Mouse (Mus musculus) embryonic facial prominence, embryonic 11.5 days (tissue): Measurements from ENCODE around the gene Ntf5. TPM values are rescaled to one million over a fixed set of nuclear protein-coding genes. Genes with fewer than 3 reads are reported as not detected.

Experiments used
- ATAC-seq: fragments of 200-750 bp; cut with Nextera tagmentation; replicated peaks from 2 replicates; pipeline ENCODE4 v1.8.0; 2017; ENCODE audit warnings: low read depth; ENCODE audit not compliant: insufficient number of reproducible peaks, low FRiP score, low TSS enrichment
- DNase-seq: peaks from one replicate; pipeline ENCODE4 v3.0.0-alpha.2; 2015; ENCODE audit warnings: low spot score
- H3K27ac ChIP-seq: fragments of 300-500 bp; sonication (generic); replicated peaks from 2 replicates; pipeline ENCODE4 v1.5.1; 2014; ENCODE audit warnings: mild to moderate bottlenecking, low read depth, low read length, control low read depth
- H3K27me3 ChIP-seq: fragments of 300-500 bp; sonication (generic); 2 replicates; pipeline ENCODE4 v1.6.1; 2014; ENCODE audit warnings: mild to moderate bottlenecking, low read length, moderate library complexity, mixed read lengths; ENCODE audit not compliant: control insufficient read depth, insufficient read depth
- H3K36me3 ChIP-seq: fragments of 300-500 bp; sonication (generic); replicated peaks from 2 replicates; pipeline ENCODE4 v1.6.1; 2014; ENCODE audit warnings: low read depth, mild to moderate bottlenecking, low read length, moderate library complexity, mixed read lengths; ENCODE audit not compliant: control insufficient read depth, insufficient read depth
- H3K4me1 ChIP-seq: fragments of 300-500 bp; sonication (generic); 2 replicates; pipeline ENCODE4 v1.6.1; 2014; ENCODE audit warnings: low read length, mixed read lengths; ENCODE audit not compliant: control insufficient read depth, insufficient read depth
- H3K4me2 ChIP-seq: fragments of 300-500 bp; sonication (generic); 2 replicates; pipeline ENCODE4 v1.6.1; 2014; ENCODE audit warnings: low read depth, mild to moderate bottlenecking, control low read depth, low read length, moderate library complexity
- H3K4me3 ChIP-seq: fragments of 300-500 bp; sonication (generic); 2 replicates; pipeline ENCODE4 v1.5.1; 2014; ENCODE audit warnings: low read depth, low read length, control low read depth
- H3K9ac ChIP-seq: fragments of 300-500 bp; sonication (generic); replicated peaks from 2 replicates; pipeline ENCODE4 v1.6.1; 2014; ENCODE audit warnings: mild to moderate bottlenecking, control low read depth, low read length
- H3K9me3 ChIP-seq: fragments of 300-500 bp; sonication (generic); replicated peaks from 2 replicates; pipeline ENCODE4 v1.6.1; 2016; ENCODE audit warnings: mild to moderate bottlenecking, low read length, inconsistent platforms, mixed read lengths; ENCODE audit not compliant: control insufficient read depth
- WGBS: fragments of 180-500 bp; shearing (Covaris S2); extraction: QIAGEN DNeasy Blood & Tissue Kit; methylation state at CpG from one replicate; pipeline ENCODE4 v1.1.7; 2014; 5-methylcytosine and 5-hydroxymethylcytosine counted together
- polyA plus RNA-seq: library from polyadenylated mRNA; unstranded; fragments of >200 nt; fragmentation: Nextera tagmentation; extraction: Ambion mirVana; gene quantifications from 2 replicates; pipeline ENCODE4 v1.2.1, GENCODE M21; 2014

Gene Ntf5
- polyA plus RNA-seq, 1 experiment from 2014 or later, result 5.1 TPM

DNA sequence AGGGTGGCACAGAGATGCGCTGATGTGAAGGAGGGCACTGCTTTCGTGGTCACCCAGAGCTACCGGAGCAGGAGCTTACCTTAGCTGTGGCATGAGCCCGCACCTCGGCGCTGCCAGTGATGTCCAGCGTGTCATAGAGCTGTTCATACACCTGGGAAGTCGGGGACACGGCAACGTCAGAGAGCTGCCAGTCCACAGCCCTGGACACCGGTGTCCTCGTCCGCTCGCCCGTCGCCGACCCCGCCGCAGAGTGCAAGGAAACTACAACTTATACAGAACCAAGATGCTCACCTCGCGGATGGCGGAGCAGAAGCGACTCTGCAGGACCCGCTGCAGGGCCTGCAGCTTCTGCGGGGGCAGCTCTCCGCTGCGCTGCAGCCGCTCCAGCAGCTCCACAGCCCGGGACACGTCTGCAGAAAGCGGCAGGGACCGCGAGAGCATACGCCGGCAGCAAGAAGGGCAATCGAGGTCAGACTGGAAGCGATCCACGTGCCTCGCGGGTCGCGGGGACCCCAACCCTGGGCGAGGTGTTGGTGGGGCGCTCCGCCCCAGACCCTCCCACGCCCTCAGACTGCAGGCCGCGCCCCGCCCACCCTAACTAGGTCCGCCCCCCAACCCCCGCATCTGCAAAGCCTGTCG lies 43.5 kb upstream of the Ntf5 start:
- Histone ChIP-seq H3K27me3 (peaks cover 29% of the 10 kb centered on the region), H3K9me3 (no peaks in the 10 kb centered on the region), H3K27ac (no peak overlapping the region), H3K36me3 (no peaks in the 10 kb centered on the region), H3K4me1 (peaks cover 12% of the 10 kb centered on the region; the same call in 1 of the 2 replicates), H3K9ac (peak overlapping the region; percentile 43), H3K4me3 (peak overlapping the region; percentile 46), H3K4me2 (peak overlapping the region; percentile 91)
- DNase-seq (no peak), ATAC-seq (no peak)
- WGBS, result 10% methylated on average over 50 of the region's 52 CpGs

DNA sequence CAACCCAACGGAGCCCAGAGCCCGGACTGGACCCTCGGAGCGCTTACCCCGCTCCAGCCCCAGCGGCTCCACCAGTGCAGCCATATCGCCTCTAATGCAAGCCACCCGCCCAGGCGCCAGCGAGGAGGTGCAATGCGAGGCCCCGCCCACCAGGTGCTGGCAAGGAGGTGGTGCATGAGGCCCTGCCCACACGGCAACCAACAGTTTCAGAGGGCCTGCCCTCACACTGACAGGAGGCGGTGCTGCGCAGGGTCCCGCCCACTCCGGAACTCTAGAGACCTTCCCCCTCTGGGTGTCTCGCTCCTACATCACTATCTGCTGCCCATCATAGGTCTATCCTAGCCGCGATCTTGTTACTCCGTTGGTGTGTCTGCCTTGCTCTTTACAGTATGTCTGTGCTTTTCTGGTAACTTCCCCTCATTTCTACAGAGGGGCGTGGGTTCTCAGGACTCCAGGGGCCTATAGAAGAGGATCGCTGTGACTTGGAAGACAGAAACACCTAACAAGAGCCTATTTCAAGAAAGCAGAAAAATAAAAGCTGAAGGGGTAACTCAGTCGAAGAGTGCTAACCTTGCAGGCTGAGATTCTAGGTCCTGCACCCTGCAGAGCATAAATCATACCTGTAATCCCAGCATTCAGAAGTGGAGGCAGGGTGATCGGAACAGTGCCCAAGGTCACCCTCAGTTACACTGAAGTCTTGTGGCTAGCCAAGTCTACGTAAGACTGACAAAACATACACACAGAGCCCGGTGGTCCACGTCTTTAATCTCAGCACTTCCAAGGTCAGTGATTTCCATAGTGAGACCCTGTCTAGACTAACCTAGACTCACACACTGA lies 42.8 kb upstream of the Ntf5 start, which contains the start of gene Lin7b:
Gene Lin7b (minus strand): TSS at position 109 of the 837 bp plus-strand sequence.
- Histone ChIP-seq H3K27me3 (peaks cover 24% of the 10 kb centered on the region), H3K9me3 (no peaks in the 10 kb centered on the region), H3K4me3 (peak within 1 kb of the TSS; percentile 46), H3K4me2 (peak within 1 kb of the TSS; percentile 91), H3K36me3 (no peaks in the 10 kb centered on the region), H3K4me1 (peaks cover 7% of the 10 kb centered on the region; the same call in 1 of the 2 replicates), H3K27ac (no peak within 1 kb of the TSS), H3K9ac (peak within 1 kb of the TSS; percentile 43)
- WGBS, result 13% methylated on average over 27 of the region's 28 CpGs
- ATAC-seq (peak; percentile 70), DNase-seq (peak; percentile 89)

DNA sequence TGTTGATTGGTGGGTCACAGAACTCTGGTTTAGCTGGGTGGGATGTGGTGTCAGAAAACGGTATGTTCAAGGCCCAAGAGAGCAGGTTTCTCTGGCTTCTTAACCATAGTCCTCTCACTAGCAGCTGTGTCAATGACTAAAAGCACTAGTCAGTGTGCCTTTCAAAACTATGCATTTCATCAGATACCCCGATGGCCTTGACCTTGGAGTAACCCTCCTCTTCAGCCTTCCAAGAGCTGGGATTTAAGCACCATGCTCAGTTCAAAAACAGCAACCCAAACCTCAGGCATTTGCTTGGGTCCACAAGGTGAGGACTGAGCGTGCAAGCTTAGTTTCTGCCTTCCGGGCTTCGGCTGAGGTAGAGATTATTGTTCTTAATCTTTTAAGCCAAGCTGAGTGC lies 41.1 kb upstream of the Ntf5 start:
- no peak overlapping the region for H3K27ac ChIP-seq
- DNase-seq, result no peak
- no peak overlapping the region for H3K4me3 ChIP-seq
- H3K4me2 ChIP-seq, result no peak overlapping the region
- no peak overlapping the region for H3K9ac ChIP-seq
- ATAC-seq, result no peak
- 75% methylated on average over 5 of the region's 5 CpGs for WGBS
- H3K9me3 ChIP-seq, result no peaks in the 10 kb centered on the region
- 0 out of 2 replicates have a peak, but pooled peaks cover 2% of the 10 kb centered on the region for H3K4me1 ChIP-seq
- H3K36me3 ChIP-seq, result peaks cover 5% of the 10 kb centered on the region
- H3K27me3 ChIP-seq, result peaks cover 19% of the 10 kb centered on the region

DNA sequence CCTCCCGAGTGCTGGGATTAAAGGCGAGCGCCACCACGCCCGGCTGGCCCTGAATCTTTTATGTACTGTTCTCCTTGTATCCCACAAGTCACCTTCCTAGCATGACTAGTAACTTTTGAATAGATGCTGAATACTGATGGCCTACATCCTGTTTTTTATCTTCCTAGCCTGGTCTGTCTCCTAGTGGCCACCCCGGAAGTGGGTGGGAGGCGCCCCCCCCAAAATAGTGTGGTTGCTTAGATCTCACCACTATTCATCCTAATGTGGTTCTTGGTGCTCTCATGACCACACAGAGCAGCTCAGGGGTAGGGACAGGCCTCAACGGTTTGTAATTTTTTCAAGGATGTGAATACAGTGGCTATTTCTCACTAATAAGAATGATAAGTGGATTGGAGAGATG lies 38.9 kb upstream of the Ntf5 start:
- no peak for ATAC-seq
- Histone ChIP-seq H3K4me3 (no peak overlapping the region), H3K4me1 (0 out of 2 replicates have a peak, but pooled peaks cover 2% of the 10 kb centered on the region), H3K4me2 (no peak overlapping the region), H3K9ac (no peak overlapping the region), H3K27ac (no peak overlapping the region), H3K27me3 (peaks cover 5% of the 10 kb centered on the region), H3K9me3 (no peaks in the 10 kb centered on the region), H3K36me3 (peaks cover 9% of the 10 kb centered on the region)
- DNase-seq, result no peak
- 96% methylated on average over 8 of the region's 8 CpGs for WGBS

DNA sequence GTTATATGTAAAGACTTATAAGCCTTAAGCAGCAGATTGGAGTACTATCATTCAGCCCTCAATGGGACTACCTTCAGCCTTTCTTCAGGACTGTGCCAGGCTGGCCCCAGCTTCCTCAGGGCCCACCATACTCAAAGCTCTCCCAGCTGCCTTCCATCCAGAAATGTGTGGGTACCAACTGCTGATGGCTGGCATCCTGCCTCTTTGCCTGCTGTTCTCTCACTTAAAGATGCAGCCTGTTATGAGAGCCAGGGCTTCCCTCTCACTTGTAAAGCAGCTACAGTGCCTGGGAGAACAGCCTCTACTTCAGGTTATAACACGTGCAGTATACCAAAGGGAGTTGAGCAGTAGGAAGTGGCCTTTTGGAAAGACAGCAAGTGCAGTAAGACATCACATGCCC lies 37.4 kb upstream of the Ntf5 start:
- Histone ChIP-seq H3K4me2 (no peak overlapping the region), H3K27me3 (no peaks in the 10 kb centered on the region), H3K9ac (no peak overlapping the region), H3K27ac (no peak overlapping the region), H3K9me3 (no peaks in the 10 kb centered on the region), H3K4me3 (no peak overlapping the region), H3K36me3 (peaks cover 20% of the 10 kb centered on the region), H3K4me1 (no peaks in the 10 kb centered on the region)
- ATAC-seq, result no peak
- DNase-seq, result no peak
- 94% methylated on average over 1 of the region's 1 CpGs for WGBS

DNA sequence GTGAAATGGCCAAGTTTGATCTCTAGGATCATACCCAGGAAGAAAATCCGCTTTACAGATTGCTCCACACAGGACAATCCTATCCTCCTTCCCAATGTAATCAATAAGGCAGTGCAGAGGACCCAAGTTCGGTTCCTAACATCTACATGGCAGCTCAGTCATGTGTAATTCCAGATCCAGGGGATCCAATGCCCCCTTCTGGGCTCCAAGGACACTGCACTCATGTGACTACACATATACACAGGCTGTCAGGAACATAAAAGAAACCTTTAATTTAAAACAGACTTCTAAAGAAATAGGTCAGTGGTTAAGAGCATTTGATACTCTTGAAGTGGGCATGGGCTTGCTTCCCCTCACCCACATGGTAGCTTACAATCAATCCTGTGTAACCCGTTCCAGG lies 27.4 kb upstream of the Ntf5 start:
- no peak for ATAC-seq
- DNase-seq, result peak; percentile 45
- Histone ChIP-seq H3K4me2 (no peak overlapping the region), H3K9ac (no peak overlapping the region), H3K27ac (no peak overlapping the region), H3K4me1 (no peaks in the 10 kb centered on the region), H3K9me3 (no peaks in the 10 kb centered on the region), H3K36me3 (peaks cover 36% of the 10 kb centered on the region), H3K4me3 (no peak overlapping the region), H3K27me3 (no peaks in the 10 kb centered on the region)
- WGBS, result 78% methylated on average over 3 of the region's 3 CpGs

DNA sequence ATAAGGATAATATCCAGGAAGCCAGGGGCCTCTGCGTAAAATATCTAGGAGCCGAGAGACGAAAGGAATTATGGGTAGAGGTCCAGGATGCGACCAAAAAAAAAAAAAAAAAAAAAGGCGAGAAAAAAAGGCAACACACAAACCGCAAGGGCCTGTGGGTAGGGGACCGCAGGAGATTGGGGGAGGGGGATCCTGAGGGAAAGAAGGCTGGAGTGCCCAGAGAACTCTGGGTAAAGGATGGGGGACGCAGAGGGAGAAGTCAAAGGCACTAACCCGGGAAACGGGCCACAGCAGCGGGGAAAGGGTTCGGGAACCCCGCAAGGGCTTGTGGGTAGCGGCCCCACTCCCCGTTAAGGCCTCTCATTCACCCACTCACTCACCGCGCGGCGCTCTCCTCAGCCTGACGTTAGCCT lies 18.4 kb upstream of the Ntf5 start:
- H3K4me1 ChIP-seq, result no peaks in the 10 kb centered on the region
- no peaks in the 10 kb centered on the region for H3K9me3 ChIP-seq
- peaks cover 3% of the 10 kb centered on the region for H3K36me3 ChIP-seq
- no peaks in the 10 kb centered on the region for H3K27me3 ChIP-seq
- H3K9ac ChIP-seq, result peak overlapping the region; percentile 82
- DNase-seq (peak; percentile 85), ATAC-seq (peak; percentile 67)
- 0% methylated on average over 20 of the region's 20 CpGs for WGBS
- peak overlapping the region; percentile 86 for H3K4me2 ChIP-seq
- H3K4me3 ChIP-seq, result peak overlapping the region; percentile 62
- H3K27ac ChIP-seq, result peak overlapping the region; percentile 97
